Mouse (Mus musculus): Measurements from ENCODE around the gene Dock7.

GRCm38 (mm10) chr4:99083862-99084261, 36.9 kb downstream of the Dock7 start:
- TF ChIP-seq CTCF (IDR thresholded peaks at IDR 0.05; ENCODE audit: insufficient read depth, low read length) (no peak), POLR2A (IDR thresholded peaks at IDR 0.05; ENCODE audit: borderline replicate concordance, extremely low read depth, low read depth, low read length) (no peak)
